Mouse (Mus musculus) spleen, postnatal 36 days (tissue): Measurements from ENCODE around the gene Aqp5.

ENCODE experiments used
- DNase-seq, 2 experiments: peaks; one replicate each; pipeline ENCODE4 v3.0.0; 2022; ENCODE audit warnings: low spot score in 2 of 2, mixed read lengths in 1 of 2

Gene Aqp5

DNA sequence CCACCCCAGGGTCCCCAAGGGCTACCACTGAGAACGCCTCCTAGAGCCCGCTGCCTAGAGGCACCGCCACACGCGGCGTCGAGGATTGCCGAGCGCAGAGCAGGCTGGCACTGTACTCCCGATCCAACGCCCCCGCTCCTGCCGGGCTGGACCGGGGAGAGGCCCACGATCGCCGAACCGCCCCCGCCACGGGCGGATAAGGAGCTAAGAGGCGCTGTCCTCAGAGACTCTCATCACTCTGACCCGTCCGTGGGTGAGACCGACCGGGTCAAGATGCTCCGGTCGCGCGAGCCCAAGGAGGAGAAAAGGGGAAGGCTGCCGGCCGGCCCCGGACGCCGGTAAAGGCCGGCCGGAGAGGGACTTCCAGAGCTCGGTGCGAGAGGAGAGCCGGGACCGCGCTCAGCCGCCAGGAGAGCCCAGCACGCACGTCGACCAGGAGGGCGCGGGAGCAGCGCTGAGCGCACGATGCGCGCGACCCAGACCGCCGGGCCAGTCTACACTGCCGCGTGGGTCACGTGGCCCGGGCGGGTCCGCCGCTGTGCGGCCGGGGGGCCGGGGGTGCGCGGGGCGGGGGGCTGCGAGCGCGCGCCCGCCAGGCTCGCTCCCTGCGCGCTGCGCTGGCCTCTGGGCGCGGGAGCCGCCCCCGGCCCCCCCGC lies at the start of gene Aqp5:
Gene Aqp5, plus strand, starts transcription at position 354 of the 656 bp plus-strand sequence.
- DNase-seq: no peak

DNA sequence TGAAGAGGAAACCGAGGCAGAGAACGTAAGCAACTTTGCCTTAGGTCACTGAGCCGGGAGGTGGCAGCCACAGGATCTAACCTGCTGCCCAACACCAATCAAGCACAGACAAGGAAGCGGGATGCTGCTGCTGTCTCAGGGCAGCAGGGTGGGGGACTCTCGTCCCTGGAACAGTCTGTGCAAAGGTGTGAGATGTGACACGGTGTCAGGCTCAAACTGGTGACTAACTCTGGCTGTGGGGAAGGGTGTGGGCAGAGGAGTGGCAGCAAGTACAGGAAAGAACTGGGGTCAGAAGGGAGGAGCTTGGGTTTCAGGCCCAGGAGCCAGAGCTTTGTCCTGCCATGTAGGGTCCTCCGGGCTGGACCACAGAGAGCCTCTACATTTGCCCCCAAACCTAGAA lies 46.5 kb upstream of the Aqp5 start:
- no peak for DNase-seq

DNA sequence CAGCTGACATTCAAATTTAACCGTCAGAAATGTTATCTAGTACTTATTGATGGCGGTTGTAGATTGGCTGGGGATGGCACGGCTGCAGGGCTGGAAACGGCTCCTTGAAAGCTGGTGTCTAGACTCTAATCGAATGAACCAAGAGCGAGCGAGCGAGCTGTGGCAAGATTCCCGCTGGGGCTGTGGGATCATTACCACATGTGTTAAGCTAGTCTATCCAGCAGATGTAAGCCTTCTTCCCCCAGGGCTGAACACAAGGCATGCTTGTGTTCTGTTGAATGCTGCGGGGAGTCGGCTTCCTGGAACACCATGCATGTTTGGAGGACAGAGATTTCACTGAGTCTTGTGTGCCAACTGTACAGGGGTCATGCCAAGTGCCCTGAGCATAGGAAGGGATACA lies 44.0 kb upstream of the Aqp5 start:
- no peak for DNase-seq

DNA sequence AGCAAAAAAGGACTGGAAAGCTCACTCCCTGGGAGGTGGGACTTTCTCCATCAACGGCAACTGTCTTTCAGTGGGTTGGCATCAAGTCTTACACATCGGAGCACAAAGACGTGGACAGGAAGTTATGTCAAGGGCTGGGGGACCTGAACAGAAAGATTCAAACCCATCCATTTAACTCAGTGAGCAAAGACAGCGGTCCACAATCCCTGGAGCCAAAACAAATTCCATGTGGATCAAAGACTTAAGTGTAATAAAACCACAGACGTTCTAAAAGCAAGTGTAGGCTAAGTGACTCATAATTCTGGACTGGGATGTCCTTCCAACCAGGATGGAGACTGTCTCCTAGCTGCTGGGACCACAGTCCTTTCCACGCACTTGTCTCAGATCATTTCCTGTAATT lies 42.9 kb upstream of the Aqp5 start:
- no peak for DNase-seq

DNA sequence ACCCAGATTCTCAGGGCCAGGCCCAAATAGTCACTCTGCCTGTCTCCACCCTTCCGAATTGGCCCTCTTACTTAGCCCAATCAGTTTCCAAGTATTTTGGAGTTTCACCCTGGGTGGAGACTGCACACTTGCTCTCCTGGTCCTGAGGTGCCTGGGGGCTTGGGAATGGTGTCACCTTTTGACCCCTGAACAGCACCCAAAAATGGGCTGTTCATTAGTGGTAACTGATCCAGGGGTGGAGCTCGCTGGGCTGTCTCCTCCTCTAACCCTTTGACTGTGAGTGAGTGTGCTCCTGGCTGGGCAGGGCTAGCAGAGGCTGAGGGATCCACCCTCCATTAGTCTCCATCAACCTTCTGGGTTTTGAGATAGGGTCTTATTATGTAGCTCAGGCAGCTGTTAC lies 40.7 kb upstream of the Aqp5 start:
- DNase-seq: no peak

DNA sequence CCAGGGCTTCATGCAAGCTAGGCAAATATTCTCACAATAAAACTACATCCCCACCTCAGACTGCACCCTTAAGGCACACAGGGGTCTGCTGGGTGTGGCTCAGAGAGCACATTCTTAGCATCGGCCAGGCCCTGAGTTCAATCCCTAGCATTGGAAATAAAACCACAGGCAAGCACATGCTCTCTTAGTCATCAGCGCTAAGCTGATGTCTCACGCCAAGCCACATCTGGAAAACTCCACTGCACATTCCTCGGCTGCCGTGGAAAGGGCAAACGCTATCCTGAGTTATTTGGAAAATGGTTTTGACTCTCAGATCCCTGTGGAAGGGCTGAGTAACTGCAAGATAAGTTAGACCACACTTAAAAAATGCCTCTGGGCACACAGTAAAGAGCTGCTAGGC lies 36.8 kb upstream of the Aqp5 start:
- no peak for DNase-seq

DNA sequence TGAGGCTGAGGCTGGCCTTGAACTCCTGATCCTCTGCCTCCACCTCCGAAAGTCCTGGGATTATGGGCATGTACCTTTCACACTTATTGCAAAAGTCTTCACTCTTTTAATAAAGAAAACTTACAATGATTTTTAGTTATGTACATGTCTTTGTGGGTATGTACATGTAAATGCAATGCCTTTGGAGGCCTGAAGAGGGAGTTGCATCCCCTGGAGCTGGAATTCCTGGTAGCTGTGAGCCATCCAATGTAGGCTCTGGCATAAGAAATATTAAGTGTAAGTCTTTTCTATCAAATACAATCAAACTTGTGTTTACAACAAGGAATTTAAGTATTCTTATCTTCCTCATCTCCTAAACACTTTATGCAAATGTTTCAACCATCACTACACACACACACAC lies 31.6 kb upstream of the Aqp5 start:
- no peak for DNase-seq

DNA sequence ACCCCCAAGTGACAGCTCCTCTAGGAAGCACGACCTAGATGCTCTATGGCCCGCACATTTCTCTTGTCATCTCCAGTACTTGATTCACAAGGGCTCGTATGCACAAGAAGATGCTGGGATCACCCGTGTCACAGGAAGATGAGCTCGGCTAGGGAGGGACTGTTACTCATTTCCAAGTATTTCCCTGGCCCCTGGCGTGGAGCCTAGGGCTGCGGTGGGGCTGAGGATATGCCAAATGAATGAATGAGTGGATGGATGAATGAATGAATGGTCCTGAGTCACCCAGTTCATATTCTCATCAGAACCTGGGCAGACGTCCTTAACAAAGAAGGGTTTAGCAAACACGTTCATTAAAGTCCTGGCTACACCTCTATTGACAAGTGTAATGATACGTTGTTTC lies 30.3 kb upstream of the Aqp5 start:
- DNase-seq: no peak

DNA sequence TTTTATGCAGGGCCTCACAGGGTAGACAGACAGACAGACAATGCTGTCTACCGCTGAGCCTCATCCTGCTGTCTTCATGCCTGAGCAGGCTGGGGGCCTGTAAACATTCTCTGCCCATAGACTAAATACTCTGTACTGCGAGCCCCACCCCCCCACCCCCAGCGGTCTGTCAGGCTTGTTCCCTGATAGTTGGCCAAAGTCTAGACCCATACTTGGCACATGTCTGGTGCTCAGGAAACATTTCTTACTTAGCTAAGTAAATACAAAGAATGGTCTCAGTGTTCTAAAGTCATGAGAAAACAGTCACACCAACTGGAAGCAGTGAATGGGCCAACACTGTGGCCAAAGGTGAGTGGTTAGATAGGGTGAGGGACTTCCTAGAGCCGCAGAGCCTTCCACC lies 23.2 kb upstream of the Aqp5 start:
- DNase-seq: no peak

DNA sequence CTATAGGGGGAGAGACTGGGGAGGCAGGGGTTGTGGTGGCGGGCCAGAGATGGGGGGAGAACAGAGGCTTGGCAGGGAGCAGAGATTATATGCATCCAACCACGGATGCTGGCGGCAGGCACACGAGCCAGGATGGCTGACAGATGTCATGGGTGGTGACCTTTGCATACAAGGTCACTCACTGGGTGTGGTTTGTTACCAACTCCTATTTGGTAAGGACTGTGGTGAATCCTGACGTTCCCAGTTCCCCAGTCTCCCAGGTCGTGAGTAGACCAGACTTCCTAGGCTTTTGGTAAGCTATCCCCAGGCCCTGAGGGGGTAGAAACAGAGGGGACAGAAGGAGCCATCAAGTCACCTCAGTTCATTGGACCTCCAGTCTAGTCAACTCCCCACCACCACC lies 21.9 kb upstream of the Aqp5 start:
- no peak for DNase-seq

DNA sequence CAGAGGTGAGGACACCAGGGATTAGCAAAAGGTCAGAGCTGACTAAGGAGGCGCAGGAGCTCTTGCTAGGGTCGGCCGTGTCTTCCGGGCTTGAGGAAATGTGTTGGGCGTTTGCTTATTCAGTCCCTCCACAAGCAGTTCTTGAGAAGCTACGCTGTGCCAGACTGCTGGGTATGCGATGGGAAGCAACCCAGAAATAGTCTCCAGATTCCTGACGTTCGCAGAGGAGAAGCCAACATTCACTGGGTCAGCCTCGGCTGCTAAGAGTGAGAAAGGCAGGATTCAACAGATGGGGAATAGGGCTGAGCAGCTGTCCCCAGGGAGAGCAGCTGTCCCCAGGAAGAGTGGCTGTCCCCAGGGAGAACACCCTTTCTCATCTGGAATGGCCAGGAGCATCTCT lies 21.5 kb upstream of the Aqp5 start:
- DNase-seq: no peak

DNA sequence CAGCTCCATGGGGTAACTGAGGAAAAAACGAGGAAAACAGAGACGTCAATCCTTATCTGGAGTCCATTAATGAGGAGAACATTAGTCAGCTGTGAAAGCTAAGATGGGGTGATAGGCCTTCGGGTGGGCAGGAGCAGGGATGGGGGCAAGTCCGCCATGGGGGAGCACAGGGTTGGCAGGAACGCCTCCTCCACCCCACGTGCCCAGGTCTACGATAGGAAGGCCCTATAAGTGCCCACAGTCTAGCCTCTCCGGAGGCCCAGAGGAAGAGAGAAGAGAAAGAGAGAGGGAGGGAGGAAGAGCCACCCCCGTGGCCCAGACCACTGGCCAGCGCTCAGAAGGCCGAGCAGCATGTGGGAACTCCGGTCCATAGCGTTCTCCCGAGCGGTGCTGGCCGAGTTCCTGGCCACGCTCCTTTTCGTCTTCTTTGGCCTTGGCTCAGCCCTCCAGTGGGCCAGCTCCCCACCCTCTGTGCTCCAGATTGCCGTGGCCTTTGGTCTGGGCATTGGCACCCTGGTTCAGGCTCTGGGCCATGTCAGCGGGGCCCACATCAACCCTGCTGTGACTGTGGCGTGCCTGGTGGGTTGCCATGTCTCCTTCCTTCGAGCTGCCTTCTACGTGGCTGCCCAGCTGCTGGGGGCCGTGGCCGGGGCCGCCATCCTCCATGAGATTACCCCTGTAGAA lies 11.6 kb upstream of the Aqp5 start, which contains the start of gene Aqp2:
Gene Aqp2, plus strand, starts transcription at position 254 of the 684 bp plus-strand sequence.
- no peak for DNase-seq

DNA sequence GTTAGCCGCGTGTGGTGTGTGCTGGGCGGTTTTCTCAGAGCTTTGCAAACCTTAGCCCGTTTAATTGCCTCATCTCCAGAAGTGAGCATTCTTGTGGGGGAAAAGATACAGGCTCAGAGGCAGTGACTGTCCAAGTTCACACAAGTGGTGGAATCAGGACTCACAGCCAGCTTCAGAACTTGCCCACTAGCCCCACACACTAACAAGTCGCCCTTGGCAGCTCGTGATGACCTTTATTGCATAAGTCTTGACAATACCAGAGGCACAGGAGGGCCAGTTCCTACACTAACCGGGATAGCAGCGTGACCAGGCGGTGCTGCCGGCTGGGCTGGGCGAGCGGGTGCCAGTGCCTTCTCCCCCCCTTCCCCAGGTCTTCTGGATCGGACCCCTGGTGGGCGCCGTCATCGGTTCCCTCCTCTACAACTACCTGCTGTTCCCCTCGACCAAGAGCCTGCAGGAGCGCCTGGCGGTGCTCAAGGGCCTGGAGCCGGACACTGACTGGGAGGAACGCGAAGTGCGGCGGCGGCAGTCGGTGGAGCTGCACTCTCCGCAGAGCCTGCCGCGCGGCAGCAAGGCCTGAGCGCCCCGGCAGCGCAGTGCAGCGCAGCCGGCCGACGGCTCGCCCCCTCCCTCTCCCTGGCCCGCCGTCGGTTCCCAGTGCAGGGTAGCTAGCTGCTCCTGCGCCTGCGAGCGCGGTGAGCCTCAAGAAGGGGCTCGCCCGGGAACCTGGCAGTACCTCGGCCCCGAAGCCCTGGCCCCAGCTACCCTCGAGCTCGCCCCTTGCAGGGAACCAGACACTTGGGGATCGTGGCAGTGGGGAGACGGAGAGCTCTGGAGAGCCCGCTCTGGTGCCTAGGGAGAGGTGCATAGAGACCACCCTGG lies 6.9 kb upstream of the Aqp5 start:
- DNase-seq: no peak

DNA sequence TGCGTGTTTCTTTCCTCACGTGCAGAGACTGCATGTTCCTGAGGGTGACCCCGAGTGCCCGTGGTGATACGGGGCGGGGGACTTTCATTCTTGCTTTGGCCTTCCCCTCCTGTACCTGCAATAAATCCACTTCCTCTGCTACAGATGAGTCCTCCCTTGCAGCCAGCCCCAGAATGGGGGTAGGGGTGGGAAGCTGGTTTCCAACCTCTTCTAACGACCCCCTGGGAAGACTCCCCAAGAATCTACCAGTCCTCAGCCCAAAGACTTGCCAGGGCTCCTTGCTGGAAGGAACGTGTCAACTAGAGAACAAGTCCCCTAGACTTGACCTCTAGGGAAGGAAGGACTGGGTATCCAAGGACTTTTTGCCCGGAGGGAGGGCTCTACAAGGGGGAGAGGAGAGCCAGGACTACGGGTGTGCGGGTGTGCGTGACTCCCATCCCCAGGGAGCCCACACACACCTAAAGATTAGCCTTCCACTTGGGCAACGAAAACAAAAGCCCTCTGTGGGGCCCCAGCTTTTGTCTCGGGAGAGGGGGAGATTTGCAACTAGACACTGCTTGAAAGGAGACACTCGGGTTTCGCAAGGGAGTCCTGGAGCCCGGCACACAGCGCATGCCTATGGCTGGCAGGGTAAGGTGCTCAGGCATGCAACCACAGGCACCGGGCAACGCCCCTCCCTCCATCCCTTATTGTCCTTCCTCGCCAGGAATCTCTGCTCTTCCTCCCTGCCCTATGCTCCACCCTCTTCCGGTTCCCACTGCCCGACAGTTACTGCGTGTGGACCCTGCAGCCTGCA lies 6.0 kb upstream of the Aqp5 start:
- no peak for DNase-seq

DNA sequence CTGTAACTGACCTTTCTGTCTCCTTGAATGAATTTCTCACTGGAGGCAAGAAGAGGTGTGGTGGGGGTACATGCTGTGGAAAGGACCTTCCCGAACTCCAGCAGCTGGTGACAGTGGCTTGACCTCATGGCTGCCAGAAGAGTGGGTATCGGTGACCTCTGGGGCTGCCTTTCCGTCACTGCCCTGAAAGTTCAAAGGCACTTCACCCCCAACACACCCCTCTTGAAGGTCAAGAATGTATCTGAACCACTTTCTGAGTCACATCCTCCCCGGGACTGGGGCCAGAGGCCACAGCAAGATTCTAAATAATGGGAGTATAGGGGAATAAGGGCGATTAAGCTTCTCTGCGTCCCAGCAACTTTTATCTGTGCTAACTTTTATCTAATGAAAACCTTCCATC lies 4.8 kb upstream of the Aqp5 start:
- no peak for DNase-seq

DNA sequence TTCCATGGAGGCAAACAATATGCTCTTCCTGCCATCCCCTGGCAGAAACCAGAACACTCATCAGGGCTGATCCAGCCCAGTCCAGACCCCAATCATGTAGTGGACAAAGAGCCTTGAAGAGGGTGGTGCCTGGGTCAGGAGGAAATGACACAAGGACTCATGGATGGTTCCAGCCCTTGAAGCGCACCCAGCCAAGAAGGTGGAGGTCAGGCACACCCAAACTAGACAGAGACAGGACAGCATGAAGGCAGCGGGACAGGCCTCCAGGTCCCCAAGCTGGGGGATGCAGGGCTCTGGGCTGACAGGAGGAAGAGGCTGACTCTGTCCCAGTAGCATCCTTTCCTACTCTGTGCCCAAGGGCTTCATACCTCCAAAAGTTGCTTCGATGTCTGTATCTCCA lies 4.1 kb upstream of the Aqp5 start:
- DNase-seq: no peak

DNA sequence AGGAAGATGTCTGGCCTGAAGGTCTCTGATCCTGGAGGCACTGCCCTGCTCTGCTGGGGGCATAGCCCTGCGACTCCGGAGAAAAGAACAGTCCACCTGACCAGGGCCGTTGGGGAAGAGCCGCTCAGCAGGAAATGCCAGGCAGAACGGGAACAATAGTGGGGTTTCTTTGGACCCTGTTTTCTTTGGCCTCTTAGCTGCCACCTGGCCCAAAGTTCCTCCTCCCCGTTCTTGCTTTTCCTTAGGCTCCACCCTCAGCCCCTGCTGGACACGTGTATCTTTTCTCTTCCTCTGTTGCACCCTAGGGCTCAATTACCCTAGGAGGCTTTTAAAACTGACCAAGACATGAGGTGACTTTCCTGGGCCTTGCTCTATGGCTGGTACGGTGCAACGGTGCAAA lies 1.3 kb upstream of the Aqp5 start:
- no peak for DNase-seq

DNA sequence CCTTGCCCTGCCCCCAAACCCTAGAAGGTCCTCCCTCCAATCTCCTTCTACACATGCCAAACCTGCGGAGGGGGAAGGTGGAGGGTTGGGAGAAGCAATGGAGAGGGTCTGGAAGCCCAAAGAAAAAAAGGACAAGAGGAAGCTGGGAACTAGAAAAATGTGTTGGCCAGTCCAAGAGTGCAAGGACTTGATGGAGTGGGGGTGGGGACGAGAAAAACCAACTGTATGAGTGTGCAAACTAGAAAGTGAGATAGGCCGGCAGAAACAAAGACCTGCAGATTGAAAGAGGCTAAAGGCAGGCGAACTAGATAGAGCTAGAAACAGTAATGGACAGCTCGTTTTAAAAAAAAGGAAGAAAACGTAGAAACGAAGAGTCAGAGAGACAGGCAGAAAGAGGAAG lies 878 bp upstream of the Aqp5 start:
- no peak for DNase-seq

DNA sequence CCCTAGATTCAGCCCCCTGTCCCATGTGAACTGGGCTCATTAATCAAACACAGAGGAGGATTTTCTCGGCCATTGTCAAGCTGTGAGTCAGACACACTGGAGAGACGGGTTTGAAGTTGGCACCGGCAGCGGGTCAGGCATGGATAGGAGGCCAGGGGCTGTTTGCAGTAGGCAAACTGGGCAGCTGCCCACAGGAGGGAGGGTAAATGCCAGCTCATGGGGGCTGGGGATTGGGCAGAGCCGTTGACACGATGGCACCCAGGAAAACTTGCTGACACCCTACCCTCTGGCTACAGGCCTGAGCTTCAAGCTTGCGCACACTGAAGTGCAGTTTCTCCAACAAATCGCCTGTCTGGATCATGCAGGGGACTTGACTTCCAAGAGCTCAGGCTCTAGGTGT lies 1.6 kb downstream of the Aqp5 start:
- no peak for DNase-seq

DNA sequence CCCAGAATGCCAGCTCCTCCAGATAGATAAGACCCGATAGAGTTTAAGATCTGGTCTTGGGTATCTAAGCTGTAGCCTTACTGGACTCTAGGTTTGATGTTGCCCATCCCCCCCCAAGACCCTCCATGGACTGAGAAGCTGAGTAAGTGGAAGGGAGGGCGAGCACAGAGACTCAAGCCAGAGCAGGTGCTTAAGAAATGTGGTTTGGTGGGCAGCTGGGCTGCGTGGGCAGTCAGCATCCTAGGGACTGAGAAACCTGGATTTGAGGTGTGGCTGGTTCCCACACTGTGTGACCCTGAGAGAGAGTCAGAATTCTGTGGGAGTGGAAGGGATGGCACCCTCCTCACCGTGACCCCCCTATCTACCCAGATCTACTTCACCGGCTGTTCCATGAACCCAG lies 2.3 kb downstream of the Aqp5 start:
- DNase-seq: no peak

DNA sequence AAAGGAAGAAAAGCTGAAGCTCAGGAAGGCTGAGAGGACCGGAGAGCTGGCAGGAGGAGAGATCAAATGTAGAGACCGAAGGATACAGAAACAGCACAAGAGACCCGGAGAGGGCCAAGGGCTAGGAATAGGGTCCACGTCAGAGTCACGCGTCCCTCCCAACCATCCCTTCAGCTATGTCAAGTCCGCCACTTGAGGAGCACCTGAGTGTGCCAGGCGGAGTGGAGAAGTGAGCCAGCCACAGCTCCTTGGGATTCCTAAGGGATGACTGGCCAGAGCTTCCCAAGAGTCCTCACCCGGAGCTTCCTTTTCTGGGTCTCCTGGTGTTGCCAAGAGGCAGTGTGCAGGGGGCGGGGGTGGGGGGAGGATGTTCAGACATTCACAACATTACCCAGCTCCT lies 4.4 kb downstream of the Aqp5 start:
- DNase-seq: no peak
